Mouse (Mus musculus): Measurements from ENCODE around the gene Tmsb15b1.
"Not testable (repeated sequence)": the region's sequence is repeated elsewhere in the genome, so short reads cannot be mapped to it uniquely, and the experiment has no call there.

Gene Tmsb15b1

GRCm38 (mm10) chrX:136976424-136977084 lies at the start of gene Tmsb15b1, which contains the start of gene Tmsb15l:
TSS of gene Tmsb15b1 (minus strand) at chrX:136976874.
TSS of gene Tmsb15l (minus strand) at chrX:136976869.
- peak; percentile 88 for DNase-seq (ENCODE audit: low read depth, low spot score)

DNA sequence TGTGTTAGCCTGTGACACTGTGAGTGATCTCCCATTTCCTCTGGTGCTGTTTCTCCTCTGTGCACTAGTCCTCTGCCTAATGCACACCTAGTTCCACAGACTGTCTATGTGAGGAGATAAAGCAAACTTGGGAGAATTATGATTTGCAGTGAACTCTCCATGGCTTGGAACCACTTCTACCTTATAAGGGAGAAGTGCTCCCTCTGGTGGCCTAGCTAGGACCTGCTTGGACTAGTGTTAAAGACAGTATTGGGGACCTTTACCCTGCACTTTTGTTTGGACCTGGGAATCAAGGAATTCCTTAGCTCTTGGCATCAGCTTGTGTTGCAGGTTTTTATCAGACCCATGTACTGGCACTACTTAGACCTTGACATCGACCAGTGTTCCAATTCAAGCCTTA lies 42.6 kb upstream of the Tmsb15b1 start:
- DNase-seq (ENCODE audit: low read depth, low spot score), result peak; percentile 77

GRCm38 (mm10) chrX:137017668-137018067 lies 41.0 kb upstream of the Tmsb15b1 start:
- no peak for DNase-seq (ENCODE audit: low read depth, low spot score)

DNA sequence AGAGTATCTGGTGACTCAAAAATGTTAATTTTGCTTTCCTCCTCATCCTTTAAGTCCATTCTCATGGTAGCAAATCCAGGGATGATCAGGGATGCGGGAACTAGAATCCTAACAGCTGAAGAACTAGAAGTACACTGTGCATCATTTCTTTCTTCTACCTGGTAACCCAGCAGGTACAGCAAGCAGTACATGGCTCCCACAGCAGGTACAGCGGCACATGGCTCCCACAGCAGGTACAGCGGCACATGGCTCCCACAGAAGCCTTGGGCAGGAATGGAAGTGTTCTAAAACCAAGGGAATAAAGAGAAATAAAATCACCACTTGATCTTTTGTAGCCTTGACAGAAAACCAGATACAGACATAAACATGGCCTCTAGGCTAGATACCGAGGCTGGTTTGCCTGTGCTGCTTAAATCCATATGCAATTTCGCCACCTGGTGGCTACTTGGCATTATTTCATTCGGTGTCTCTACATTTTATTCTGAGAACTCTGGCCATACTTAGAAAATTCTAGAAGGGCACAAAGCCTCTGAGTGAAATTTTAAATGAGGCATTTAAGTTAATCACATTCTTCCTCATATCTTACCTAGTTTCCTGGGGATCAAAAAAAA lies 38.5 kb upstream of the Tmsb15b1 start:
- DNase-seq (ENCODE audit: low read depth, low spot score), result peak; percentile 65

DNA sequence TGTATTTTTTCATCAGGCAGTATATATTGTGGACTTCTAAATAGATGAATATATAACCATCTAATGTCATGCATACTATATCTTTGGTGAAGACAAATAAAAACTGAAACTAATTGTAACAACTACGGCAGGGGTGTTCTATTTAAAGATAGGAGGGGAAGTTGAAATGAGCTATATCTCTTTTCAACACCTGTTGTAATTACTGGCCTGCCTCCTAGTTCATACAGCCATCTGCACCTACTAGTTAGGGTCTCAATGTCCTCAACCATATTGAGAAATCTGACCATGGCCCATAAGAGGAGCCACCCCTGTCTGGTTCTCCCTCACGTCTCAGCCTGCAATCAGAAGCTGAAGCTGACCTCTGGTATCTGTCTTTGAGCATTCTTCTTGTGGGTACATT lies 19.6 kb upstream of the Tmsb15b1 start:
- no peak for DNase-seq (ENCODE audit: low read depth, low spot score)

DNA sequence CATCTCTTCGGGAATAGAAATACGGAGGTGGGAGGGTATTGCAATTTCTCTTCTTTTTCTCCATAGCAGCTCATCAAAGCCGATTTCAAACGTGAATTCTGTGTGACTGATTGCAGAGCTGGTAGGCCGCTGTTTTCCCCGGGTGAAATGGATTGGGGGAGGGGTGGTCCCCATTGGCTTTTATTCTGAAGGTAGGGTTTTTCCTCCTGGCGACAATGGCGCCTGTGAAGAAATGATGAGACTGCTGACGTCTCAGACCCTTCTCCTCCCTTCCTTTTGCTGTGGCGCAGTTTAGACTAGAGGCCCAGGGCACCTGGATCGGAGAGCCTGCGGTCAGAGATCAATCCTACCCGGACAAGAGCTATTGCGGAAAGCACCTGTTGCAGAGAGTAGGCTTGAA lies 17.0 kb upstream of the Tmsb15b1 start:
- DNase-seq (ENCODE audit: low read depth, low spot score), result no peak

DNA sequence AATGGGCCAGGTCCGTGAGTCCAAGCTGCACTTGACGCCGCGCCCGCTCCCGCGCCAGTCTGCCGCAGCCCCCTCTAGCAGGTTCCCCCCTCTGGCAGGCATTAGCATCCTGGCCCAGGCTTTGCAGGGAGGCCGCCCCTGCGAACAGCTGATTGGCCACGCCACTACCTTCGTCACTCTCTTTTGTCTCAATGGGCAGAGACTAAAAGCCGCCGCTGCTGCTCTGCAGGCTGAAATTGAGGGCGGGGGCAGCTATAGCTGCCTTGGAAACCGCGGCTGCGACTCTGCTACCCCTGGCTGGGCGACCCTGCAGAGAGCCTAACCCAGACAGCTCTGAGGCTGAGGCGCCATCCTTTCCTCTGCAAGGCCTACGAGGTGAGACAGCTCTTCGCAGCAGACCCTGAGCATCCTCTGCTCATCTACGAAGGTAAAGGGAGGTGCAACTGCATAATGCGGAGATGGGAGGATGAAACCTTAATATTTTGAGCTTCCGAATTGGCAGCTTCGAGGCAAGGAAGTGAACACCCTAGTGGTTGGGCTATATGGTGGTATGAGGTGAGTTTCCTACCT lies 16.4 kb upstream of the Tmsb15b1 start, which contains the start of gene Zcchc18:
TSS of gene Zcchc18 (plus strand) at position 178 of the 570 bp plus-strand sequence.
- peak; percentile 74 for DNase-seq (ENCODE audit: low read depth, low spot score)

DNA sequence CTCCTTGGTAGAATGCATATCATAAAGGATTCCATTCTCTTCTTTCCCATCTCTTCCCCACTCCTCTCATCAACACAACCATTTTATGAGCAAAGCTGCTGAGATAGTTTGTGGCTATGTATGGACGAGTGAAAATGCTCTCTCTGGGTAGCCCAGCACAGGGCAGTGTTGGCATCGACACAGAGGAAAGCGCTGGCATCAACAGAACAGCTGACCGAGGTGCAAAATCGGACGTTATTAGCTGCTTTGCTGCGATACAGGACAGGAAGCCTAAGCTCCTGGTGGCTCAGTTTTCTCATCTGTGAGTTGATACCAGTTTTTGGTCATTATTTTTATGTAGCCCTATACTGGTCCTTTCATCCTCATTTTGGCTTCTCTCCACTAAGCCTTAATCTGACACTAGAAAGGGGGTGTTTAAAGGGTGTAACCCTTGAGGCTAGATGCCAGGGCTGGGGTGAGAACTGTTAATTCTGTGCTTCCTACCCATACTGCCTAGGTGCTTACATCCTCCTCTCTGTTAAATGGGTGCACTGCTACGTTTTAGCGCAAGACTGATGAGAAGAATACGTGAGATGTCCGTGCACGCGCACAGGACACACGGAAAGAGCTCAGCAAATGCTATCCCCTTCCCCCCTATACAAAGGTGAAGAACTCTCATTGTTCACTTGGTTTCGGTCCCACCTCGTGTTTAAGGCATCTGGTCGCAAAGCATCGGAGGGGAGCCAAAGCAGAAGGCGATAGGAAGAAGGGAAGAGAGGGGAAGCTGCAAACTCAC lies 15.7 kb upstream of the Tmsb15b1 start:
- no peak for DNase-seq (ENCODE audit: low read depth, low spot score)

DNA sequence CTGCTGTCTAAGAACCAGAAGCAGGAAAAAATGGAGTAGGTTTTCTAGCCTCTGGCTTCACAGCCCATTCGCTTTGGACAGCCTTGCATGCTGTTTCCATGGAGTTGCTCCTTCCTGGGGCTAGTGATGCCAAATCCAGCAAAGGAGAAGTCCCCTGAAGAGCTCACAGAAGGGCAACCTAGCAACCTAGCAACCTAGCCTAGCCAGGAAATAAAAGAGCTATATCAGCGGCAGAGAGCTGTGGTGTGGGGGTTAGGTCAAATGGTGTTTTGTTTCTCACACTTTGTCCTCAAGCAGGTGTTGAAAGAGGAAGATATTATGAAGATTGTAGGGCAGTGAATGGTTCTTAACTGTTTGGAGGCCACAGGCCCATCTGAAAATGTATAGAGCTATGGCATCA lies 14.6 kb upstream of the Tmsb15b1 start:
- no peak for DNase-seq (ENCODE audit: low read depth, low spot score)

GRCm38 (mm10) chrX:136986039-136986438 lies 9.4 kb upstream of the Tmsb15b1 start:
- DNase-seq (ENCODE audit: low read depth, low spot score), result no peak

GRCm38 (mm10) chrX:136978616-136979015 lies 1.9 kb upstream of the Tmsb15b1 start:
- peak; percentile 41 for DNase-seq (ENCODE audit: low read depth, low spot score)

DNA sequence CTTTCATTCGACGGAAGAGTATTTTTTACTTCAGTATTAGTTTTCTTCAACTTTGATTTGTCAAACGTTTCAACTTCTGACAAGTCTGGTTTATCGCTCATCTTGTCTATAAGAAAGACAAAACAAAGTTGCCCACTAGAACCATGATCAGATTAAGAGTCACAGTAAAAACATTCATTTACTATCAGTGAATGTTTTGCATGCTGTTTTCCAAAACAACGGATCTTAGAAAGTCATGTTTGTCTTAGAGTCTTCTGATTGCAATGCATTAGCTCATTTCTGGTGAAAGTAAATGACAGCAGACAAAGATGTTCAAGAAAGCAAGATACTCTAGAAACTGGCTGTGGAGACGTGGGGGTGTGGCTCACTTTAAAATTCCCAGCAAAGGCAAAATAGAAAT lies 1.3 kb downstream of the Tmsb15b1 start, which contains the start of gene Tmsb15b2:
TSS of gene Tmsb15b2 (minus strand) at position 101 of the 400 bp plus-strand sequence.
- DNase-seq (ENCODE audit: low read depth, low spot score), result not testable (repeated sequence)

- peak; percentile 25 for DNase-seq (ENCODE audit: low read depth, low spot score)
Measured at GRCm38 (mm10) chrX:136959688-136960087, 17.0 kb downstream of the Tmsb15b1 start.

DNA sequence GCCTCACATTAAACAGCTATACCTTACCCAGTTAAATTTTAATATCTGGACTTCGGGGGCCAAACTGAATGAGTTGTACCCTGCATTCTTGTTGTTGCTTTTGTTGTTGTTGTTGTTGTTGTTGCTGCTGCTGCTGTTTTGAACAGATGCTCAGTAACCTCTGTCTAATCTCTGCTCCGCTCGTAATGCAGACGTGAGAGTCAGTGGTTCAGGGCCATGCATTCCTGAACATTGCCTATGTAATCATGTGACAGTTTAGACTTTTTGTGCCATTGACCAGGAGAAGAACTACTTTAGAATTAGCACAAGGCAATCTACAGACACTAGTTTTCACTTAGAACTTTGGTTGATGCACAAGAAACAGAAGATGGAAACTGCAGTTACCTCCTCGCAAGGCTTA lies 18.4 kb downstream of the Tmsb15b1 start:
- not testable (repeated sequence) for DNase-seq (ENCODE audit: low read depth, low spot score)

DNA sequence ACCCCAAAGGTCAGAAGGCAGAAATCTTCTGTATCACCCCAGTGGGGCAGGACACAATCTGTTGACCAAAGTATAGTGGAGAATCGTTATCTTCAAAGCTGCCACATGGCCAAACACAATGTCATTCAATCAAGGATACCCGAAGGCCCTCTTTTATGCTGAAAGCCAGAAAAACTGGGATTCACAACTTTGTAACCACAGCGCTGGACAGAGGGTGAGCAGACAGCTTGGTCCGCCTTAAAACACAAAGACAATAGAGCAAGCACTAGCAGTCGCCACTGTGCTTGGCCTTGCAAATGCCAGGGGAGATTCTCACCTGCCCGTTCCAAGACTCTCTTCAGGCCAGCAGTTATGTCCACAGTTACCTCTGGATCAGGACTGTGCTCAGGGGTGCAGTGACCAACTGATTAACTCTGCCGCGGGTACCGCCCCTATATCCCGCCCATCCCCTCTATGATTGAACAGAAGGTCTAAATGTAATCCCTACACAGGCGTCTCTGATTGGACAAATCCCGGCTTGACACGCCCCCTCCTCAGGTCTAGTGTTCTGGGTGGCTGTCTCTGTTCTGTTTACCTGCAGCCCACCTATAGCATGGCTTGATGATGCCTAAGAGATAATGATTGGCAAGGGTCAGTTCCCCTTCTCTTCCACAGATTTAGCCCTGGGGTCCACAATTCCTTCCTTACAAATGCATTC lies 18.9 kb downstream of the Tmsb15b1 start:
- DNase-seq (ENCODE audit: low read depth, low spot score), result peak; percentile 70

DNA sequence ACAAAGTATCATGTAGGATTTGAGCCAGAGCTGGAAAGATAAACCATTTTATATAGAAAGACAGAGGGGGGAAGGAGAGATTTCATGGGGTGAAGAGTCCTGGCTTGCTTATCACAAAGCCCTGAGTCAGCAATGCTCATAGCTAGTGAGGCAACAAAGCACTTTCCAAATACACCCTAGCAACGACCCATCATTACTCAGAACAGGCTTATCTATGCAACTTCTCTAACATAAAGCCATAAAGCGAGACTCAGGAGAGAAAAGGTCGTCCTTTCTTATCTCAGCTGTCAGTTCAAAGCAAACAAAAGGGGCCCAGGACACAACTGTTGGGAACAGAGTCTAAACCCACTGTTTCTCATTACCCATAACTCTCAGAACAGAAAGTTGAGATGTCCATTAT lies 38.7 kb downstream of the Tmsb15b1 start:
- no peak for DNase-seq (ENCODE audit: low read depth, low spot score)

DNA sequence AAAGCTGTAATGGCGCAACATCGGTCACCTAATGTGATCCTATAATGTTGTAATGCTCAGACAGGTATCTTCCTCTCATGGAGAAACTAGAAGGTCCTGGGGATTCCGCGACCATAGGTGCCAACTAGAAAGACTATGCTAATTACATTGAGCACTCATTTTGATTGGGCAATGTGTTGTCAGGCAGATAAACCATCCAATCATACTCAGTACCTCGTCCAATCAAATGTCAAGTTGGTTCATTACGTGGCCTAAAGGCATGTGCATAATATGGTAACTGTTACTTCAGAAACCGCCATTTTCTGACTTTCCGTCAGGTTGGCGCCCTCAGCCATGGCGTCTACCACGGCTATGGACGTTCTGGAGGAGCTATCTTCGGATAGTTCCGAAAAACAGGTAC lies 49.6 kb downstream of the Tmsb15b1 start, which contains the start of gene H2bfm:
TSS of gene H2bfm (plus strand) at position 295 of the 400 bp plus-strand sequence.
- DNase-seq (ENCODE audit: low read depth, low spot score), result no peak

GRCm38 (mm10) chrX:136925863-136926262 lies 50.8 kb downstream of the Tmsb15b1 start:
- DNase-seq (ENCODE audit: low read depth, low spot score), result peak; percentile 49

All from ZHBTc4 (cell line).